Mouse (Mus musculus): ENCODE data around the gene Mtrr. TPM values are rescaled to one million over a fixed set of nuclear protein-coding genes. Genes with fewer than 3 reads are reported as not detected.

The Mtrr gene
- polyA plus RNA-seq, 1 experiment, result 10.2 TPM

- no peak for TF ChIP-seq POLR2A (IDR thresholded peaks at IDR 0.05; ENCODE audit: low read depth, low read length)
- no peak for TF ChIP-seq CTCF (conservative IDR thresholded peaks at IDR 0.05; ENCODE audit: insufficient read depth, insufficient read length, low read depth, low read length)
- Histone ChIP-seq H3K36me3 (ENCODE audit: control insufficient read depth, insufficient read depth, low read length) (peaks cover 3% of the 10 kb centered on the region; the same call in 1 of the 2 replicates), H3K4me3 (ENCODE audit: insufficient read depth, low read depth, low read length) (peak overlapping the region; percentile 76), H3K27ac (ENCODE audit: insufficient read depth, low read depth, low read length) (0 out of 2 replicates have a peak overlapping the region, but pooled peaks have one; percentile 1), H3K4me1 (ENCODE audit: control insufficient read depth, insufficient read depth, low read length) (peaks cover 3% of the 10 kb centered on the region; the same call in 1 of the 2 replicates), H3K27me3 (replicated peaks; ENCODE audit: control insufficient read depth, insufficient read depth, low read length) (no peaks in the 10 kb centered on the region)
- 0% methylated on average over 11 of the region's 11 CpGs for WGBS
- no peak for DNase-seq
These were observed 500 bp upstream of the Mtrr start for GRCm38 (mm10) chr13:68582517-68582780.

- WGBS, result 18% methylated on average over 14 of the region's 14 CpGs
- TF ChIP-seq CTCF (conservative IDR thresholded peaks at IDR 0.05; ENCODE audit: insufficient read depth, insufficient read length, low read depth, low read length) (no peak), POLR2A (IDR thresholded peaks at IDR 0.05; ENCODE audit: low read depth, low read length) (no peak)
- Histone ChIP-seq H3K36me3 (ENCODE audit: control insufficient read depth, insufficient read depth, low read length) (0 out of 2 replicates have a peak, but pooled peaks cover 1% of the 10 kb centered on the region), H3K27ac (ENCODE audit: insufficient read depth, low read depth, low read length) (peak overlapping the region; percentile 64; the same call in 1 of the 2 replicates), H3K4me3 (ENCODE audit: insufficient read depth, low read depth, low read length) (peak overlapping the region; percentile 76), H3K4me1 (ENCODE audit: control insufficient read depth, insufficient read depth, low read length) (peaks cover 3% of the 10 kb centered on the region; the same call in 1 of the 2 replicates), H3K27me3 (replicated peaks; ENCODE audit: control insufficient read depth, insufficient read depth, low read length) (no peaks in the 10 kb centered on the region)
- DNase-seq, result no peak
These were observed 736 bp downstream of the Mtrr start for GRCm38 (mm10) chr13:68581086-68581740.

GRCm38 (mm10) chr13:68577945-68578344 lies 4.0 kb downstream of the Mtrr start:
- no peaks in the 10 kb centered on the region for H3K27me3 ChIP-seq (replicated peaks; ENCODE audit: control insufficient read depth, insufficient read depth, low read length)
- H3K4me3 ChIP-seq (ENCODE audit: insufficient read depth, low read depth, low read length), result no peak overlapping the region
- H3K36me3 ChIP-seq (ENCODE audit: control insufficient read depth, insufficient read depth, low read length), result no peaks in the 10 kb centered on the region
- no peak for DNase-seq
- H3K4me1 ChIP-seq (ENCODE audit: control insufficient read depth, insufficient read depth, low read length), result peaks cover 5% of the 10 kb centered on the region; the same call in 1 of the 2 replicates
- H3K27ac ChIP-seq (ENCODE audit: insufficient read depth, low read depth, low read length), result no peak overlapping the region
- no peak for TF ChIP-seq CTCF (conservative IDR thresholded peaks at IDR 0.05; ENCODE audit: insufficient read depth, insufficient read length, low read depth, low read length)
- no peak for TF ChIP-seq POLR2A (IDR thresholded peaks at IDR 0.05; ENCODE audit: low read depth, low read length)
- 83% methylated on average over 7 of the region's 7 CpGs for WGBS

GRCm38 (mm10) chr13:68574398-68574797 lies 7.6 kb downstream of the Mtrr start:
- H3K4me1 ChIP-seq (ENCODE audit: control insufficient read depth, insufficient read depth, low read length), result peaks cover 9% of the 10 kb centered on the region; the same call in 1 of the 2 replicates
- no peak for TF ChIP-seq CTCF (conservative IDR thresholded peaks at IDR 0.05; ENCODE audit: insufficient read depth, insufficient read length, low read depth, low read length)
- TF ChIP-seq POLR2A (IDR thresholded peaks at IDR 0.05; ENCODE audit: low read depth, low read length), result no peak
- no peak overlapping the region for H3K4me3 ChIP-seq (ENCODE audit: insufficient read depth, low read depth, low read length)
- DNase-seq, result no peak
- H3K27me3 ChIP-seq (replicated peaks; ENCODE audit: control insufficient read depth, insufficient read depth, low read length), result no peaks in the 10 kb centered on the region
- no peak overlapping the region for H3K27ac ChIP-seq (ENCODE audit: insufficient read depth, low read depth, low read length)
- H3K36me3 ChIP-seq (ENCODE audit: control insufficient read depth, insufficient read depth, low read length), result no peaks in the 10 kb centered on the region
- 82% methylated on average over 4 of the region's 4 CpGs for WGBS

GRCm38 (mm10) chr13:68572966-68573913 lies 8.7 kb downstream of the Mtrr start:
- no peak for TF ChIP-seq POLR2A (IDR thresholded peaks at IDR 0.05; ENCODE audit: low read depth, low read length)
- no peak for TF ChIP-seq CTCF (conservative IDR thresholded peaks at IDR 0.05; ENCODE audit: insufficient read depth, insufficient read length, low read depth, low read length)
- peak overlapping the region; percentile 74 for H3K27ac ChIP-seq (ENCODE audit: insufficient read depth, low read depth, low read length)
- H3K27me3 ChIP-seq (replicated peaks; ENCODE audit: control insufficient read depth, insufficient read depth, low read length), result no peaks in the 10 kb centered on the region
- DNase-seq, result peak; percentile 77
- peaks cover 9% of the 10 kb centered on the region; the same call in 1 of the 2 replicates for H3K4me1 ChIP-seq (ENCODE audit: control insufficient read depth, insufficient read depth, low read length)
- 50% methylated on average over 10 of the region's 10 CpGs for WGBS
- H3K4me3 ChIP-seq (ENCODE audit: insufficient read depth, low read depth, low read length), result no peak overlapping the region
- 0 out of 2 replicates have a peak, but pooled peaks cover 2% of the 10 kb centered on the region for H3K36me3 ChIP-seq (ENCODE audit: control insufficient read depth, insufficient read depth, low read length)

- Histone ChIP-seq H3K36me3 (ENCODE audit: control insufficient read depth, insufficient read depth, low read length) (0 out of 2 replicates have a peak, but pooled peaks cover 2% of the 10 kb centered on the region), H3K27ac (ENCODE audit: insufficient read depth, low read depth, low read length) (peak overlapping the region; percentile 66), H3K27me3 (replicated peaks; ENCODE audit: control insufficient read depth, insufficient read depth, low read length) (no peaks in the 10 kb centered on the region), H3K4me3 (ENCODE audit: insufficient read depth, low read depth, low read length) (no peak overlapping the region), H3K4me1 (ENCODE audit: control insufficient read depth, insufficient read depth, low read length) (peaks cover 9% of the 10 kb centered on the region; the same call in 1 of the 2 replicates)
- TF ChIP-seq CTCF (conservative IDR thresholded peaks at IDR 0.05; ENCODE audit: insufficient read depth, insufficient read length, low read depth, low read length), result no peak
- TF ChIP-seq POLR2A (IDR thresholded peaks at IDR 0.05; ENCODE audit: low read depth, low read length), result no peak
- 45% methylated on average over 19 of the region's 19 CpGs for WGBS
- DNase-seq, result peak; percentile 21
These were observed 9.7 kb downstream of the Mtrr start for GRCm38 (mm10) chr13:68572247-68572646.
